Mouse (Mus musculus) lung, adult 2 months (tissue): ENCODE results near the gene Zfp691.

Experiments used
- CTCF ChIP-seq: fragments of 200-500 bp; IDR thresholded peaks from 2 replicates; pipeline ENCODE4 v1.5.1; 2011; ENCODE audit warnings: mild to moderate bottlenecking, low read length, control low read depth; ENCODE audit not compliant: insufficient read depth
- POLR2A ChIP-seq: fragments of 200-500 bp; IDR thresholded peaks from 2 replicates; pipeline ENCODE4 v1.6.1; 2011; ENCODE audit warnings: low read depth, mild to moderate bottlenecking, control low read depth, low read length, borderline replicate concordance; ENCODE audit errors: extremely low read depth

DNA sequence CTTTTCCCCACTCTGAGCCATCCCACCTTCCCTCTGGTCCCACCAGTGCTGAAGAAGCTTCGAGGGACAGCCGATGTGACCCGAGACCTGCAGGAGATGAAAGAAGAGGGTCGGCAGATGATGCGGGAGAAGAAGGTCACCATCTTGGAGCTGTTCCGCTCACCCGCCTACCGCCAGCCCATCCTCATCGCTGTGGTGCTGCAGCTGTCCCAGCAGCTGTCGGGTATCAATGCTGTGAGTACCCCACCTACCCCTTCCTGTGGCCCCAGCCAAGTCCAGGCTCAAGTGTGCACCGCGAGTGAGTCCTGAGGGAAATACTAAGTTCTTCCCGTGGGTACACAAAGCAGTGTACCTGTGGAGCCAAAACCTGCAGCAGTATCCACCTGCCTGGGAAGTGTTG, 40.7 kb downstream of the Zfp691 start:
- TF ChIP-seq POLR2A (no peak), CTCF (no peak)
